Mouse (Mus musculus): ENCODE measurements at regions not wholly inside any gene's neighbourhood (a gene's known extent, or its start where the extent isn't known, plus 50 kb on each side); places are given as distances from the start of the nearest gene placed in this dataset.
"Not testable (repeated sequence)": the region's sequence is repeated elsewhere in the genome, so short reads cannot be mapped to it uniquely, and the experiment has no call there.

GRCm38 (mm10) chr3:40425183-40425844 lies 105.8 kb upstream of the Intu start:
- TF ChIP-seq MAX (IDR thresholded peaks at IDR 0.05); MYOD1 (IDR thresholded peaks at IDR 0.05; ENCODE audit: control insufficient read depth, insufficient read length, low read depth): not testable (repeated sequence)

Data from C2C12 (cell line).